Mouse (Mus musculus) layer of hippocampus, adult 9-10 months (tissue): ENCODE measurements around the gene Olfr1443.
"Not testable (repeated sequence)": the region's sequence is repeated elsewhere in the genome, so short reads cannot be mapped to it uniquely, and the experiment has no call there.

Source experiments
- DNase-seq: peaks from one replicate; pipeline ENCODE4 v3.0.0; 2022; ENCODE audit warnings: low spot score

Olfr1443 gene

GRCm38 (mm10) chr19:12677812-12678211 is at the start of gene Olfr1443:
TSS of gene Olfr1443 (plus strand) at chr19:12678112.
- no peak for DNase-seq

- no peak for DNase-seq
Observed at GRCm38 (mm10) chr19:12633176-12633575, 44.7 kb upstream of the Olfr1443 start, which contains the start of gene Glyat. TSS of gene Glyat (plus strand) at chr19:12633308.

GRCm38 (mm10) chr19:12634259-12634658 is 43.7 kb upstream of the Olfr1443 start:
- no peak for DNase-seq

- DNase-seq: no peak
Observed at GRCm38 (mm10) chr19:12634963-12635362, 42.9 kb upstream of the Olfr1443 start.

- DNase-seq: no peak
Observed at GRCm38 (mm10) chr19:12636863-12637262, 41.0 kb upstream of the Olfr1443 start.

GRCm38 (mm10) chr19:12638049-12638448 is 39.9 kb upstream of the Olfr1443 start:
- DNase-seq: no peak

GRCm38 (mm10) chr19:12649511-12649910 is 28.4 kb upstream of the Olfr1443 start:
- no peak for DNase-seq

- no peak for DNase-seq
Observed at GRCm38 (mm10) chr19:12666156-12666555, 11.8 kb upstream of the Olfr1443 start.

GRCm38 (mm10) chr19:12668601-12669000 is 9.3 kb upstream of the Olfr1443 start:
- not testable (repeated sequence) for DNase-seq

GRCm38 (mm10) chr19:12670139-12670538 is 7.8 kb upstream of the Olfr1443 start, which contains the start of gene Olfr1442:
TSS of gene Olfr1442 (plus strand) at chr19:12670439.
- no peak for DNase-seq

GRCm38 (mm10) chr19:12671051-12671450 is 6.9 kb upstream of the Olfr1443 start:
- DNase-seq: no peak

GRCm38 (mm10) chr19:12684638-12685037 is 6.7 kb downstream of the Olfr1443 start:
- no peak for DNase-seq

GRCm38 (mm10) chr19:12685231-12685630 is 7.3 kb downstream of the Olfr1443 start:
- DNase-seq: no peak

GRCm38 (mm10) chr19:12695590-12695989 is 17.7 kb downstream of the Olfr1443 start, which contains the start of gene Keg1:
TSS of gene Keg1 (plus strand) at chr19:12695786.
- no peak for DNase-seq

GRCm38 (mm10) chr19:12696221-12696620 is 18.3 kb downstream of the Olfr1443 start:
- no peak for DNase-seq

- no peak for DNase-seq
Observed at GRCm38 (mm10) chr19:12708458-12708857, 30.5 kb downstream of the Olfr1443 start.

GRCm38 (mm10) chr19:12708986-12709385 is 31.1 kb downstream of the Olfr1443 start:
- DNase-seq: no peak

- DNase-seq: no peak
Observed at GRCm38 (mm10) chr19:12719189-12719588, 41.3 kb downstream of the Olfr1443 start.

GRCm38 (mm10) chr19:12720463-12720862 is 42.6 kb downstream of the Olfr1443 start:
- DNase-seq: no peak

- not testable (repeated sequence) for DNase-seq
Observed at GRCm38 (mm10) chr19:12720919-12721318, 43.0 kb downstream of the Olfr1443 start.

- not testable (repeated sequence) for DNase-seq
Observed at GRCm38 (mm10) chr19:12721596-12721995, 43.7 kb downstream of the Olfr1443 start.

GRCm38 (mm10) chr19:12722308-12722707 is 44.4 kb downstream of the Olfr1443 start:
- DNase-seq: no peak

GRCm38 (mm10) chr19:12725851-12726250 is 47.9 kb downstream of the Olfr1443 start:
- DNase-seq: no peak

GRCm38 (mm10) chr19:12731036-12731435 is 53.1 kb downstream of the Olfr1443 start:
- no peak for DNase-seq
